Mouse (Mus musculus) small intestine, adult 2 months (tissue): ENCODE measurements around the gene Slc28a3. TPM values are rescaled to one million over a fixed set of nuclear protein-coding genes. Genes with fewer than 3 reads are reported as not detected.

ENCODE experiments used
- H3K27ac ChIP-seq: fragments of 200-500 bp; 2 replicates; pipeline ENCODE4 v1.5.1; 2012; ENCODE audit warnings: low read depth, low read length, control low read depth, inconsistent platforms; ENCODE audit not compliant: insufficient read depth
- H3K27me3 ChIP-seq: fragments of 200-500 bp; 2 replicates; pipeline ENCODE4 v1.6.1; 2012; ENCODE audit warnings: mild to moderate bottlenecking, moderate library complexity, low read length, inconsistent platforms; ENCODE audit not compliant: control insufficient read depth, insufficient read depth
- H3K36me3 ChIP-seq: fragments of 200-500 bp; 2 replicates; pipeline ENCODE4 v1.6.1; 2012; ENCODE audit warnings: mild to moderate bottlenecking, low read length, control low read depth, inconsistent platforms; ENCODE audit not compliant: control insufficient read depth, insufficient read depth
- H3K4me1 ChIP-seq: fragments of 200-500 bp; 2 replicates; pipeline ENCODE4 v1.6.1; 2012; ENCODE audit warnings: low read length, inconsistent platforms, mixed read lengths; ENCODE audit not compliant: control insufficient read depth, insufficient read depth, insufficient read length
- H3K4me3 ChIP-seq: fragments of 200-500 bp; 2 replicates; pipeline ENCODE4 v1.5.1; 2012; ENCODE audit warnings: low read depth, mild to moderate bottlenecking, control low read depth, inconsistent platforms, low read length, moderate library complexity
- CTCF ChIP-seq: fragments of 200-500 bp; IDR thresholded peaks from 2 replicates; pipeline ENCODE4 v1.5.1; 2012; ENCODE audit warnings: low read depth, mild to moderate bottlenecking, control low read depth, inconsistent platforms, low read length, moderate library complexity, mixed read lengths; ENCODE audit not compliant: insufficient replicate concordance, insufficient read length; ENCODE audit errors: extremely low read depth
- POLR2A ChIP-seq: fragments of 200-500 bp; IDR thresholded peaks from 2 replicates; pipeline ENCODE4 v1.6.1; 2012; ENCODE audit warnings: low read depth, mild to moderate bottlenecking, control low read depth, inconsistent platforms, low read length, moderate library complexity
- WGBS: fragments of 180-500 bp; shearing (Covaris S2); methylation state at CpG from one replicate; pipeline ENCODE4 v1.1.7; 2018; 5-methylcytosine and 5-hydroxymethylcytosine counted together
- polyA plus RNA-seq: library from polyadenylated mRNA; depleted of rRNA; stranded (reverse); fragments of >200 nt; gene quantifications from 2 replicates; pipeline ENCODE4 v1.2.3, GENCODE M21; 2012

Slc28a3 gene
- polyA plus RNA-seq, 1 experiment = 3.7 TPM

GRCm38 (mm10) chr13:58537916-58538233 lies 72.8 kb downstream of the Slc28a3 start:
- Histone ChIP-seq H3K4me1 (no peaks in the 10 kb centered on the region), H3K4me3 (no peak overlapping the region), H3K27me3 (no peaks in the 10 kb centered on the region), H3K27ac (no peak overlapping the region), H3K36me3 (no peaks in the 10 kb centered on the region)
- 26% methylated on average over 6 of the region's 6 CpGs for WGBS
- TF ChIP-seq POLR2A = no peak
- TF ChIP-seq CTCF = no peak

- no peaks in the 10 kb centered on the region for H3K4me1 ChIP-seq
- no peak overlapping the region for H3K4me3 ChIP-seq
- no peak overlapping the region for H3K27ac ChIP-seq
- 89% methylated on average over 6 of the region's 6 CpGs for WGBS
- H3K36me3 ChIP-seq = no peaks in the 10 kb centered on the region
- H3K27me3 ChIP-seq = no peaks in the 10 kb centered on the region
- TF ChIP-seq POLR2A (no peak), CTCF (no peak)
Measured at GRCm38 (mm10) chr13:58537232-58537915, 73.3 kb downstream of the Slc28a3 start.

- H3K4me3 ChIP-seq = no peak overlapping the region
- 73% methylated on average over 2 of the region's 2 CpGs for WGBS
- no peaks in the 10 kb centered on the region for H3K4me1 ChIP-seq
- no peaks in the 10 kb centered on the region for H3K36me3 ChIP-seq
- H3K27ac ChIP-seq = no peak overlapping the region
- no peaks in the 10 kb centered on the region for H3K27me3 ChIP-seq
- no peak for TF ChIP-seq CTCF
- no peak for TF ChIP-seq POLR2A
Measured at GRCm38 (mm10) chr13:58536466-58537231, 74.0 kb downstream of the Slc28a3 start.

- TF ChIP-seq CTCF (no peak), POLR2A (no peak)
- WGBS = 45% methylated on average over 2 of the region's 2 CpGs
- Histone ChIP-seq H3K36me3 (no peaks in the 10 kb centered on the region), H3K27ac (no peak overlapping the region), H3K4me3 (no peak overlapping the region), H3K4me1 (no peaks in the 10 kb centered on the region), H3K27me3 (no peaks in the 10 kb centered on the region)
Measured at GRCm38 (mm10) chr13:58535321-58535720, 75.4 kb downstream of the Slc28a3 start.

- H3K4me1 ChIP-seq = no peaks in the 10 kb centered on the region
- TF ChIP-seq POLR2A (no peak), CTCF (no peak)
- no peak overlapping the region for H3K4me3 ChIP-seq
- no peaks in the 10 kb centered on the region for H3K36me3 ChIP-seq
- no peaks in the 10 kb centered on the region for H3K27me3 ChIP-seq
- 58% methylated on average over 3 of the region's 3 CpGs for WGBS
- no peak overlapping the region for H3K27ac ChIP-seq
Measured at GRCm38 (mm10) chr13:58534861-58535260, 75.8 kb downstream of the Slc28a3 start.

- Histone ChIP-seq H3K36me3 (no peaks in the 10 kb centered on the region), H3K4me1 (no peaks in the 10 kb centered on the region), H3K27ac (no peak overlapping the region), H3K27me3 (no peaks in the 10 kb centered on the region), H3K4me3 (no peak overlapping the region)
- 37% methylated on average over 7 of the region's 7 CpGs for WGBS
- TF ChIP-seq POLR2A (no peak), CTCF (no peak)
Measured at GRCm38 (mm10) chr13:58534216-58534841, 76.3 kb downstream of the Slc28a3 start.

GRCm38 (mm10) chr13:58524581-58524980 lies 86.1 kb downstream of the Slc28a3 start:
- peaks cover 13% of the 10 kb centered on the region for H3K27me3 ChIP-seq
- H3K4me3 ChIP-seq = no peak overlapping the region
- WGBS = 81% methylated on average over 3 of the region's 3 CpGs
- H3K4me1 ChIP-seq = no peaks in the 10 kb centered on the region
- H3K36me3 ChIP-seq = no peaks in the 10 kb centered on the region
- H3K27ac ChIP-seq = no peak overlapping the region
- TF ChIP-seq CTCF (no peak), POLR2A (no peak)
